Mouse (Mus musculus) CD4-positive, CD25-positive, alpha-beta regulatory T cell (primary cell): ENCODE data around the gene Pes1. TPM values are rescaled to one million over a fixed set of nuclear protein-coding genes. Genes with fewer than 3 reads are reported as not detected.

Experiments used
- polyA plus RNA-seq: library from polyadenylated mRNA; unstranded; fragments of 100-300 nt; shearing (Covaris generic); gene quantifications from one replicate; pipeline ENCODE4 v1.2.1, GENCODE M21; 2017

The Pes1 gene
- polyA plus RNA-seq = 90.5 TPM

GRCm38 (mm10) chr11:3963610-3964415 lies at the start of gene Pes1:
Gene Pes1 (plus strand): TSS chr11:3963975.

DNA sequence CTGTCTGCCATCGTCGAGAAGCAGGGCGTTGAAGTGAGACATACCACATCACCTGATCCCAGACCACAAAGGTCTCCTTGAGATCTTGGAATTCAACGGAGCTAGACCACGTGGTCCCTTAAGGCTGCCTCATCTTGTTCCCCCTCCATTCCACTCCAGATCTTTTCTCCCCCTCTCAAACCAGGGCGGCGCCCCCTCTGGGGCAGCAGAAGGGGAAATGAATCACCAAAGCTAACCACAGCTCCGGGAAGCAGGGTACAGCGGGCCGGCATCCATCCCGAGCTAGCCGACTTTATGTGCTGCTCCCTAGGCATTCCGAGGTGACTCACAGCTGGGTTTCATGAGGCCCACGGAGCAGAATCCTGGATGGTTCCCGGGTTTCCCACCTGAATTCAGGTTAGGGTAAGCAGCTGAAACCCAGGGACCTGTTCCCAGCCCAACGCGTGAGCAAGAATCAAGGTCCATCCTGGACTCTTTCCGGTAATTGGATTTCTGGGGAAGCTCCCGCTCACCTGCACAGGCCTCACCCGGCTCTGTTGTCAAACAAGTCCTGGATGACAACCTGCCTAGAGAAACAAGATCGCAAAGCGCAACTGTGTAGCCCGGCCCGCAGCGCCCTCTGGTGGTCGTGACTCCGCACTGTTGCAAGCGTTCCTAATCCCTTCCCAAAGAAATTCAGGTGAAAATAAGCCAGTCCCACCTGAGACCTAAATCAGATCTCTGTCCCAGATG lies 49.5 kb upstream of the Pes1 start, which contains the start of gene Slc35e4:
Slc35e4 (minus strand) TSS at position 556 of the 732 bp plus-strand sequence.

DNA sequence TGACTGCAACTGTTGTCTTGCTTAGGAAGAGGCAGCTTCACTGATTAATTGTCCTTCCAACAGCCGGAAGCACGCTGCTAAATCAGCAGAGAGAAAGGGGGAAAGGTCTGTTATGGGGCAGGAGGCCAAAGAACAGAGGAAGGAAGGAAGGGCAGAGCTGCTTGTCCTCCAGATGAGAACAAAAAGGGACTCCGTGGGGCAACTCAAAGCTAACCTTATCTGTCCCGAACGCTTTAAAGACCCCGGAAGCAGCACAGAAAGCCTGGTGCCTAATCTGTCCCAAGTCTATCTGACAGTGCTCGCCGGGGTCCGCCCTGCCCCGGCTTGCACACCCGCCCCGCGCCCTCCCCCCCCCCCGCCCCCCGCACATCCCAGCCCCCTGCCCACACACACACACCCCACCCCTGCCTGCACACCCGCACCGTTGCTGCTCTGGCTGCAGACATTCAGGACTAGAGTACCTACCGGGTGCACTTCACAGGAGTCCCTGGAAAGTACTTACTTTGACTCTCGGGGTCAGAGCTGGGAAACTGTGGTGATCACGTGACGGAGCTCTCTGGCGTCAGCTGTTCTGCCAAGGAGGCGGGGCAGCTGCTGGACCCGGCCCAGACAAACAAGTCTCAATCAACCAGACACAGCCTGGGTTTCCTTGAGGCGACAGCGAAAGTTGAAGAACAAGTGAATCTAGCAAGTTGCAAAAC lies 32.1 kb upstream of the Pes1 start, which contains the start of gene Tcn2:
Tcn2 (minus strand) TSS at position 649 of the 701 bp plus-strand sequence.

GRCm38 (mm10) chr11:3976678-3977077 lies 12.9 kb downstream of the Pes1 start, which contains the start of gene 4930556J24Rik:
Gene 4930556J24Rik (minus strand): TSS chr11:3976778.

GRCm38 (mm10) chr11:3983291-3983862 lies 19.6 kb downstream of the Pes1 start, which contains the start of gene Gal3st1:
Gene Gal3st1 (plus strand): TSS chr11:3983636.

Other genes with a start within 250 kb of the Pes1 start
- 0.10 TPM for gene Osbp2, start 100.1 kb upstream of the Pes1 start, polyA plus RNA-seq
- gene 4921536K21Rik, start 68.9 kb upstream of the Pes1 start, polyA plus RNA-seq = not detected
- gene Dusp18, start 68.7 kb upstream of the Pes1 start, polyA plus RNA-seq = 0.22 TPM
- 1.7 TPM for gene Slc35e4, start 49.3 kb upstream of the Pes1 start, polyA plus RNA-seq
- gene Tcn2, start 31.8 kb upstream of the Pes1 start, polyA plus RNA-seq = 28.9 TPM
- not detected for gene 4930556J24Rik, start 12.8 kb downstream of the Pes1 start, polyA plus RNA-seq
- 0.18 TPM for gene Gal3st1, start 19.7 kb downstream of the Pes1 start, polyA plus RNA-seq
- not detected for gene Sec14l4, start 67.5 kb downstream of the Pes1 start, polyA plus RNA-seq
- gene Sec14l3, start 100.9 kb downstream of the Pes1 start, polyA plus RNA-seq = not detected
- 1.7 TPM for gene Mtfp1, start 131.5 kb downstream of the Pes1 start, polyA plus RNA-seq
- gene Sec14l2, start 159.4 kb downstream of the Pes1 start, polyA plus RNA-seq = 1.4 TPM
- gene Rnf215, start 171.2 kb downstream of the Pes1 start, polyA plus RNA-seq = 56.0 TPM
- gene Ccdc157, start 196.3 kb downstream of the Pes1 start, polyA plus RNA-seq = 3.8 TPM
- 74.4 TPM for gene Sf3a1, start 196.4 kb downstream of the Pes1 start, polyA plus RNA-seq
- gene Tbc1d10a, start 222.8 kb downstream of the Pes1 start, polyA plus RNA-seq = 120 TPM